11 mouse cellular contexts compared by ENCODE assay signal in genomic region chr1:72951365-72951764, GRCm38 (mm10).
"Had no signal": no experiment of that assay in that cellular context is flagged by ENCODE, and none has a peak within 500 bp of the region (broad histone marks: within the 10 kb centered on the region; RNA-seq: fewer than 3 reads in every experiment).

No protein-coding gene starts in this region.

- H3K36me3 ChIP-seq: kidney, embryonic 15.5 days; liver, embryonic 15.5 days; midbrain, embryonic 13.5 days; neural tube, embryonic 12.5 days had no signal

- H3K4me2 ChIP-seq: kidney, embryonic 15.5 days; liver, embryonic 11.5 days; liver, embryonic 15.5 days; midbrain, embryonic 13.5 days; neural tube, embryonic 12.5 days had no signal

- H3K27me3 ChIP-seq: kidney, embryonic 15.5 days; neural tube, embryonic 12.5 days had no signal

- H3K9me3 ChIP-seq: kidney, embryonic 15.5 days; liver, embryonic 15.5 days; midbrain, embryonic 13.5 days; neural tube, embryonic 12.5 days had no signal

- ATAC-seq: lung, postnatal 0 days; midbrain, embryonic 13.5 days had no signal

- H3K4me3 ChIP-seq: kidney, embryonic 15.5 days; liver, embryonic 15.5 days; midbrain, embryonic 13.5 days; neural tube, embryonic 12.5 days had no signal

- DNase-seq: kidney, postnatal 14 days; lung, adult 2 months; lung, postnatal 36 days; spleen, adult 18-20 months; thymus, postnatal 36 days had no signal

- H3K9ac ChIP-seq: kidney, embryonic 15.5 days; liver, embryonic 15.5 days; midbrain, embryonic 13.5 days; neural tube, embryonic 12.5 days had no signal

- H3K4me1 ChIP-seq: liver, embryonic 15.5 days; neural tube, embryonic 12.5 days had no signal

- H3K27ac ChIP-seq: kidney, embryonic 15.5 days; liver, embryonic 15.5 days; midbrain, embryonic 13.5 days; neural tube, embryonic 12.5 days had no signal
